Mouse (Mus musculus): ENCODE measurements around the gene Cnksr1.
"Not testable (repeated sequence)": the region's sequence is repeated elsewhere in the genome, so short reads cannot be mapped to it uniquely, and the experiment has no call there.

Cnksr1 gene

DNA sequence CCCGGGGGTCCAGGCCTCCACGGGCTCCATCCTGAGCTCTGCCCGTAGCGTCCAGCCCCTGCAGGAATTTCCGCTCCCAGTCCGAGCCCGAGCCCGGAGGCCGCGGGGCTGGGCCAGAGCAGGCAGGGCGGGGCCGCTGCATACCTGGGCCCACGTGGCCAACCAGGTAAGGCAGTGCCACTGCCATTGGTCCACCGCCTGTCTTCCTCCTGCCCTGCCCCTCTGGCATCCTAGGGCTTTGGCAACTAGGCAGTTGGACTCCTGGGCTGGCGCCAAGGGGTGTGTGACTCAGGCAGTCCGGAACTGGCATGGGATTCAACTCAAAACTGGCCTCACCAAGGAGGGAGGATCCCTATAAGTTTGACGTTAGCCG is at the start of gene Cnksr1:
Gene Cnksr1, minus strand, starts transcription at position 121 of the 373 bp plus-strand sequence.
- no peak for DNase-seq (ENCODE audit: low spot score in 2 of 2)

DNA sequence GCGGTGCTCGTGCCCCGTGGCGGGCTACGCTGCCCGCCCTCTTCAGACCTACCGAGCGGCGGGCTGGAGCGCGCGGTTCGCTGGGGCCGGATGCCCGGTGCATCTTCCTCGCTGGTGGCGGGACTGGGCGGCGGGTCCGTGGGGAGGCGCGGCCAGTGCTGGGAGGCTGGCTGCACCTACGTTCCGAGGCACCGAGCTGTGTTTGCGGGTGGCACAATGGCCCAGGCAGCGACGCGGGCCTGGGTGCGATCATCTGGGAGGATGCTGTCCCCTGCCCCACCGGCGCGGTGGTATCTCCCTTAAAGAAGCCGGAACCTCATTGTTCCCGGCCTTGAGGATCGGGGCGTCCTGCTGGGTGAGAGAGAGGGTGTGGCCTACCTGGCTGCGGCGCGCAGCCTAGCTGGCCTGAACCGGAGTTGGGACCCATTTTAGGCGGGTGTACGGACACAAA is 49.4 kb upstream of the Cnksr1 start, which contains the start of gene Pdik1l:
Gene Pdik1l, minus strand, starts transcription at position 321 of the 451 bp plus-strand sequence.
- peak; percentile 72 to 80 for DNase-seq (ENCODE audit: low spot score in 2 of 2)

DNA sequence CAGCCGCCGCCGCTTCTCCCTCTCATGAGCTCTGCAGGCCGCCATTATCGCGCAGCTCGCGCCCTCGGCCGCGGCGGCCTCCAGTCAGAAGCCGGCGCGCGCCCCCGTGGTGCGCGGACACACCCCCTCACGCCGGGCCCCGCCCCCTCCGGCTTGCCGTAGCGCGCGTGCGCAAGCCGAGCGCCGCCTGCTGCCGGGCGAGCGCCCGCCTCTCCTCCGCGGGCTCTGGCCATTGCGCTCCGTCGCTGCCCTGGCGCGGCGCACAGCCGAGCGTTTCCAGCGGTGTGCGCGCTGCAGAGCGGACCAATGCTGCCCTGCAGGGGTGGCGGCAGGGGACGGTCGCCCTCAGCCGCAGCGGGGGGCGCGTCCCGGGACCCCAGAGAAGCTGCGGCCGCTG is 49.0 kb upstream of the Cnksr1 start:
- DNase-seq (ENCODE audit: low spot score in 2 of 2) = peak; percentile 95 to 96

DNA sequence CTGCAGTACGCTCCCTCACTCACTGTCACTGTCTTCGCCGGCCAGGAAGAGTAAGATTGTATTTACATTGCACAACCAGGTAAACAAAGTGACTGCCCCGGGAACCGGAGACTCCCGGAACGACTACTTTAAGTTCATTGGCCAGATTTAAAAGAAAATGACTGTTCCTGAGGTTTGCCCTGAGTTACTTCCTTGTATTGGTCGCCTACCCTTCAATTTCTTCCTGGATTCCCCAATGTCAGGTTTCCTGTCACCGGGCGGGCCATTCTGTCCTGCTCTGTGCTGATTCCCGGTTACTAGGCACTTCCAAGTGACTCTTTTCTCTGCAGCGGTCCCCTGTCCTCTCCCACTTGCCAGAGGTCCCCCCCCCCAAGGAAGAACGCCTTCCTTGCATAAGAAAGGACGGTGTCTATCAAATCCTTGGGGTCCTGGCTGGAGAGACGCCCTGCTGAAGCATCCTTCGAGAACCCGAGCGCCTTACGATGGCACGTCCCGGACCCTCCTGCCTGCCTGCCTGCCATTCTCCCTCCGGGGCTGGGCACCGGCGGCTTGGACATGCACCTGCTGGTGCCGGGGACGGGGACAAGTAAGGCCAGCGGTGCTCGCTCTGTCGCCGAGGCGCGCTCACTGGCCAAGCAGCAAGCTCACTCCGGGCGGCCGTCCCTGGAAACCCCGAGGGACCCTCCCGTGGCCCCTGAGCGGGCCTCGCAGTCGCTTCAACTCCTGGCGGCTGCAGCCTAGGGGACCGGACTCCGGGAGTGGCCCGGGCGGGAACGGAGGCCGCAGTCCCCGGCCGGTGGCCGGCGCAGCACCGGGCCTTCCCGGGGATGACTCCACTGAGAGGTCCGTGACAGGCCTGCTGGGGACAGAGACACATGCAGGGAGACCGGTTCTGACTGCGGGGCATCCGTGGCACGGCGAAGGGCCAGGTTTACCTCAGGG is 48.3 kb upstream of the Cnksr1 start:
- DNase-seq (ENCODE audit: low spot score in 2 of 2) = no peak

DNA sequence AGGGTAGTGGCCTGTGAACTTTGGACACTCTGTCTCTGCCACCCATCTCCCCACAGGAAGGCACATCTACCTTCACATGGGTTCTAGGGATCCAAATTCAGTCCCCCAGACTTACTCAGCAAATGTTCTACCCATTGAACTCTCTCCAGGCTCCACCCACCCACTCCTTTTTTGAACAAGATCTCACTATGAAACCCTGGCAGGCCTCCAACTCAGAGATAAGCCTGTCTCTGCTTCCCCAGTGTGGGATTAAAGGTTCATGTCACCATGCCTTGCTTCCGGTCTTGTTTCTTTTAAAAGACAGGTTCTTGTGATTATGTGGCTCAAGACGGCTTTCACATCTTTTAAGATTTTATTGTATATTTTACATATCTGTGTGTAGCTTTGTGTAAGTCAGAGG is 46.7 kb upstream of the Cnksr1 start:
- no peak for DNase-seq (ENCODE audit: low spot score in 2 of 2)

DNA sequence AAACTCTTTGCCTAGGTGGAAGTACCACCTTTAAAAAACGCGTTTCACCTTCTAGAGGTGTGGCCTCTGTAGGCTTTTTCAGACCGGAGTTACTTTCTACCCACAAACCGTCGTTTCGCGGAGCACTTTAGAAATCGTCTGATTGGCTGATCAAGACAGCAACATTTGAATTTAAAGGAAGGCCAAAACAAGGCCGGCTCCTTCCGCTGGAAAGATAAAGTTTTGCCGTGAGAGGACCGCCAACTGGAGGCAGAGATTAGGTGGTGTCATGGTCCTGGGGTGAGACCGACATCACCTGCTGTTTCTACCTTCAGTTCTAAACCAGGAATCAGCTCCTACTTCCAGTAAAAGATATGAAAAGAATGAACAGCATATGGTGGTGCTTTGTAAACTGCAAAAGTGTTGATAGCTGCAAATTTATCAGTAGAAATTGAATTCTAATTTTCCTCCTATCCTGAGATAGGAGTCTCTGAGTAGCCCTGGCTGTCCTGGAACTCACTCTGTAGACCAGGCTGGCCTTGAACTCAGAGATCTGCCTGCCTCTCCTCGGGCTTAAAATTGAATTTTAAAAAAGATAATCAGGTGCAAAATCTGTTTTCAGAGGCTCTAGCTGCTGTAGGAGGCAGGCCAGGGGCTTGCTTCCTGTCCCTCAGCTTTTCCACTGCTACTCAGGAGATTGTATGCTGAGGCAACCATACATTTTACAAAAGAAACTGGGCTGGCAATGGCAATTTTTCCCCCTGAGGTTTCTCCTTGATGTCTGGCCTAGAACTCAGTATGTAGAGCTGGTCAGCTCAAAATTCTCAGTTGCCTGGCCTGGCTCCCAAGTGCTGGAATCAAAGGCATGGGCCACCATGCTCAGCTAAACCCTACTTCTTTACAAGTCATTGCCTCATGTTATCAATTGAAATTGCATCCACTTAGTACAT is 35.5 kb upstream of the Cnksr1 start:
- DNase-seq (ENCODE audit: low spot score in 2 of 2) = peak; percentile 52 to 67

DNA sequence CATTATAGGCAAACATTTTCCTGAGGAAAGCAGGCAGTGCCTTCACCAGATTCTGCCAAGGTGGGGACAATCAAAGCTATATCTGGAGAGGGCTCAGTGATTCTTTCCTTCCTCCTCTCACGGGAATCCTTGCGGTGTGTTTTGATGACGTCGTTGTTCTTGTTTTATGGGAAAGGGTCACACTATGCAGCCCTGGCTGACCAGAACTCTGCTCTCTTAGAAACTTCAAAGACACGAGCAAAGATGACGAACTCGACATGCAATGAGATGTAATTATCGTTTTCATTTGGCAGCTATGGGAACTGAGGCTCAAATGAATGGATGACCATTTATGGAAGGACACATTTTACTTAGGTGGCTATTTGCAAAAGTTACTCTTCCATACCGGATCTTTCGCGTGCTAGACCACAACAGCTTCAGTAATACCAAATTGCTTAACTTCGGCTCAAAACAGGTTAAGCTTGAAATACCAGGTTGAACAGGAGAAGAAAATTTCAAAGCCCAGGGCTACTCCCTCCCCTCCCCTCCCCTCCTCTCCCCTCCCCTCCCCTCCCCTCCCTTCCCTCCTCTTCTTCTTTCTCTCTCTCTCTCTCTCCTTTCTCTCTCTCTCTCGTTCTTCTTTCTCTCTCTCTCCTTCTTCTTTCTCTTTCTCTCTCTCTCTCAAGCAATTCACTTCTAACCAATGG is 34.7 kb upstream of the Cnksr1 start:
- DNase-seq (ENCODE audit: low spot score in 2 of 2) = no peak

DNA sequence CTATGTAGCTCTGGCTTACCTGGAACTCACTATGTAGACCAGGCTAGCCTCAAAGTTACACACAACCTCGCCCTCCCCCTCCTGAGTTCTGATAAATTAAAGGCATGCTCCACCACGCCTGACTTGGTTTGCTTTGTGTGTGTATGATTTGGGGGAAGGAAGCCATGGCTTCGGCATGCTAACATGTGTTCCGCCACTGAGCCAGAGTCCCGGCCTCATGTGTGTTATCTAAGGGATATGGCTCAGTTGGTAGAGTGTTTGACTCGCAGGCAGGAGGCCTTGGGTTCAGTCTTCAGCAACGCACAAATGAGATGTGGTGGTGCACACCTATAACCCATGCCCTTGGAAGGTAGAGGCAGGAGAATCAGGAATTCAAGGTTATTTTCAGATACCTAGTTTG is 33.8 kb upstream of the Cnksr1 start:
- no peak for DNase-seq (ENCODE audit: low spot score in 2 of 2)

DNA sequence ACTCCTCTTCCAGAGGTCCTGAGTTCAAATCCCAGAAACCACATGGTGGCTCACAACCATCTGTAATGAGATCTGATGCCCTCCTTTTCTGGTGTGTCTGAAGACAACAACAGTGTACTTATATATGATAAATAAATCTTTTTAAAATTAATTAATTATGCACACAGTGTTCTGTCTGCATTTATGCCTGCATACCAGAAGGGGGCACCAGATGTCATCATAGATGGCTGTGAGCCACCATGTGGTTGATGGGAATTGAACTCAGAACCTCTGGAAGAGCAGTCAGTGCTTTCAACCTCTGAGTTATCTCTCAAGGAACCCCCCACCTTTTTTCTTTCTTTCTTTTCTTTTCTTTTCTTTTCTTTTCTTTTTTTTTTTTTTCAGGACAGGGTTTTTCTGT is 31.4 kb upstream of the Cnksr1 start:
- DNase-seq (ENCODE audit: low spot score in 2 of 2) = not testable (repeated sequence)

DNA sequence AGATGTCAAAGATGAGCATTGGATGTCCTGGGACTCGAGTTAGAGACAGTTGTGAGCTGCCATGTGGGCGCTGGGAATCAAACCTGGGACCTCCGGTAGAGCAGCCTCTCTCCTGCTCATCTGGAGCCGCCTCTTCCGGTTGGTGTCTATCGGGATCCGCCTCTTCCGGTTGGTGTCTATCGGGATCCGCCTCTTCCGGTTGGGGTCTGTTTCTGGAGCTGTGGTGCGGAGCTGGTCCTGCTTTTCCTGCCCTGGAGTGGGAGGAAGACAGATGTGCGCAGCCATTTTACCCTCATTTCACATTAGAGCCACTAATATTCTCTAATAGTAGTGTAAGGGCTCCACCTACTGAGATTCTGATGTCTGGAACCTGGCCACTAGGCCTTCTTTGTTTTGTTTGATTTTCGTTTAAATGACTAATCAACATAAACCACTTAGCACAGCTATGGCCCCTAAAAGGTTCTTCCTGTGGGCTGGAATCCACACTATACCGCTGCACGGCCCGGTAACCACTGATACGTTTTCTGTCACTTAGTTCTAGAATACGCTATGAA is 30.0 kb upstream of the Cnksr1 start:
- no peak for DNase-seq (ENCODE audit: low spot score in 2 of 2)

DNA sequence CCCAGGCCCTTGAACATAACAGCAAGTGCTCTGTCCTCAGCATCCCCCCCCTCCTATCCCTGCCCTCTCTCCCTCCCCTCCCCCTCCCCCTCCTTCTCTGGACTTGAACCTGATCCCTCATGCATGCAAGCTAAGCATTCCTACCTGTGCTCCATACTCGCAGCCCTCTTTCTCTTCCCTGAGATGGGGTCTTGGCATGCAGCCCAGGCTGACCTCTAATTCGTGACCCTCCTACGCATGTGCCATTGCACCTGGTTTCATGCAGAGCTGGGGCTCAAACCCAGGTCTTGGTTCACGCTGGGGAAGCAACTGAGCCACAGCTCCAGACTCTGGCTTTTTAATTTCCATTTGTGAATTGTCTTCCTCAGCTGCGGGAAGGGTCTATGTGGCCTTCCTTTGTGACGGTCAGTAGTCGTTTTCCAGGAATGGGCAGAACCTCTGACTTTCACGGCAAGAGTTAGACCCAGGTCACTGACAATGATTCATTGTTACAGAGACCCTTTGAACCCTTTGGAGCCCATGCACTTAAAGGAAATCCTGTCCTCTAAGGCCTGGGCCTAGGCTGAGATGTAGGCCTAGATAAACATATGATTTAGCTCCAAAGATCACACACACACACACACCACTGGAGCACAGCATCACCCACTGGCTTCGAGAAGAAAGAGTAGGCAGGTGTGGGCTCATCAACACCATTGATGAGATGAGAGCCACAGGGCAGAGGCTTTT is 27.8 kb upstream of the Cnksr1 start:
- no peak for DNase-seq (ENCODE audit: low spot score in 2 of 2)

DNA sequence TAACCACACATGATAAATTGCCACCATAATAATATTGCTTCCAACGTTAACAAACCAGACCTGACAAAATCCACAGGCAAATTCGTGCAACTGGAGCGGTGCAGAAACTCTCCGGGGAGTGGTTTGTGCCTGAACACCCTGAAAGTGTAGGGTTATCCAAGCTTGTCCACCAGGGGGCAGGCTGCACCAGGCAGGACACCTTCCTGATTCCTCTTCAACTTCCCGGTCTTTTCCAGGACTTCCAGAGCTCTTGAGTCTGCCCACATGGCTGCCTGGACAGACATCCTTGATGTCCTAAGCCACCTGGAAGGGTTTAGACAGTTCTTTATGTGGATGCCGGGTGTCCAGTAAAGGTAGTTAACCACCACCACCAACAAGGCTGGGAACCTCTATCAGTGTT is 25.0 kb upstream of the Cnksr1 start:
- no peak for DNase-seq (ENCODE audit: low spot score in 2 of 2)

DNA sequence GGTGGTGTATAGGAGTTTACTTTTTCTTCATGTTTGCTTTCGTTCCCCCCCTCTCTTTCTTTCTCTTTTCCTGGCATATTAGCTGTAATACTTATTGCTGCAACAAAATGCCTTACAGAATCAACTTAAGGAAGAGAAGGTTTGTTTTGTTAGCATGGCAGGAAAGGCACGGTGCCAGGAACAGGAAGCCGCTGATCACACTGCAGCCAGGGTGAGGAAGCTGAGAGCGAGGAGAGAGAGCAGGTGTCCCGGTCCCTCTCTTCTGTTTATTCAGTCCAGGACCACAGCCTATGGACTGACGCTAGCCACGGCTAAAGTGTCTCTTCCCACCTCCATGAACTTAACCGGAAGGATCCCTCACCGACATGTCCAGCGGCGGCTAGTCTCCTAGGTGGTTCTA is 20.2 kb upstream of the Cnksr1 start:
- DNase-seq (ENCODE audit: low spot score in 2 of 2) = no peak

DNA sequence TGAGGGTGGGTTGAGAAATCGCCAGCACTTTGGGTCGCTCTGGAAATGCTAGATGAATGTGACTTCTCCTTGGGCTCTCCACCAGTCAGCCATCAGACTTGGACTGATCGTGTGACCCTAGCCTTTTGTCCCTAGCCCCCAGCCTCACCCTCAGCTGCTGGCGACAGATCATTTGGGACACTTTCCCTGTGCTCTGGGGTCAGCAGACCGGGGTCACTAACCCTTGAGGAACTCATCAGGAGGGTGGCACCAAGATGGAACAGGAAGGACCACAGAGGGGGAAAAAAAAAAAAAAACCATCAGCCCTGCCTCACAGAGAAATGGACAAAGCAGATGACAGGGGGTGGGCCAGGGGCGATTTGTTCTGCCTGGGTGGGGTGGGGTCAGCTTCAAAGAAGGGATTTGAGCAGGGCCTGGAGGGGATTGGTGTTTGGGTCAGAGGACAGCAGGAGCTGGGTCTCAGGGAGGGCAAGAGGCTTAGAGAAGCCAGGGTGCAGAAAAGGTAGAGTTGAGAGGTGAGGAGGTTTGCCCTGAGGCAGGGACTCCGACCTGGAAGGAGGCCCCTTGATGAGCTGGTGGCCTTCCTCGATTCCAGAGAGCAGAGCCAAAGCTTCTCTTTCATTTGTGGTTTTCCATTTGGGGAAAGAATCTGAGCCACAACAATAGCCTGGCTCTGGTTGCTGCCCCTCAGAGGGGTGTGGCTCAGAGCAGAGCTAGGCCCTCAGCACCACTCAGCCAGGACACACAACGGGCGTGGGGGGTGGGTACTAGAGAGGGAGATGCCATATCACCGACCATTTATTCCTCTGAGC is 19.2 kb upstream of the Cnksr1 start:
- no peak for DNase-seq (ENCODE audit: low spot score in 2 of 2)

DNA sequence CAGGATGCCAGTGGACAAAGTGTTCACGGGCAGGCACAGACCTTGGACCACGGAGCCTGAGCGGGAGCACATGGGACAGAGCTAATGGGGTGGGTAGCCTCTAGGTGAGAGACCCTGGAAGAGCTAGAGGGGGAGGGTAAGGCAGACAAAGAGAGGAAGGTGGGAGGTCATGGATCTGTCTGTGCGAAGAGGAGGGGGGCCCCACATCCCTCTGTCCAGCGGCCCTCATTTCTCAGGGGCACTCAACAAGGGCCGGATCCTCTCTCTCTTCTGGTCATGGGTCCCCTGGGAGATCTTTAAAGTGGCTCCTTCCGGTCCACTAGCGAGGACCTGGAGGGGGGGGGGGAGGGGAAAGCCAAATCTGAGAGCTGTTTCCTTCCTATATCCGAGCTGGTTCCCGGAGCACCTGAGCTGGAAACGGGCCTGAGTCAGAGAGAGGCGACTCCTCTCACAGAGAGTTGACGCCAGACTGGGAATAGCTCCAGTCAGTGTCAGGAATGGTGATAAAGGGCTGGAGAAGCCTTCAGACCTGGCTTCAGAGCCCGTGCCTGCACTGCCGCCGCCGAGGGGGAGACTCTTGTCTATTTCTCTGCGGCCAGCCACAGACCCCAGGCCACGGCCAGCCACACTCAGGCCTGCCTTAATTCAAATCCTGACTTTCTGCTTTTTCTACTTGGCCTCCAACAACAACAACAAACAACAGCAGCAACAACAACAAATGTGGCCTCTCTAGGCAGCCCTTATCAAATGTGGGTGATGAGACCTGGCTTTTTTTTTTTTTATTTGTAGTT is 18.4 kb upstream of the Cnksr1 start:
- no peak for DNase-seq (ENCODE audit: low spot score in 2 of 2)

DNA sequence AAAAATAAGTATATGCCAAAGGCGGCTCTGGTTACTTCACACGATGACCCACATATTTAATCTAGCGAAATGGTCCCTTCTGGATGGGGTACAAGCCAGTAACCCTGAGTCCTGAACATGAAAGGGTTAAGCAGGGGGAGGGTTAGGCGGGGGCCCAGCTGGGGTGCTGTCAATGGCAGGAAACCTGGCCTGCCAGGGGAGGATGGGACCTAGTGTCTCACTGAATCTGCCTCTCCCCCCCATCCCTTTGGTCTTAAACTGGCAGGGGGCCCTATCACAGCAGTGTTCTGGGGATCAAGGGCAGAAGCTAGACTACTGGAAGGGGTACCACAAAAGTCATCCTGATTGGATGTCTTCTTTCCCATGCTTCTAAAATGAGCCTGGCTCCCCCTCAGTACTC is 17.7 kb upstream of the Cnksr1 start:
- no peak for DNase-seq (ENCODE audit: low spot score in 2 of 2)

DNA sequence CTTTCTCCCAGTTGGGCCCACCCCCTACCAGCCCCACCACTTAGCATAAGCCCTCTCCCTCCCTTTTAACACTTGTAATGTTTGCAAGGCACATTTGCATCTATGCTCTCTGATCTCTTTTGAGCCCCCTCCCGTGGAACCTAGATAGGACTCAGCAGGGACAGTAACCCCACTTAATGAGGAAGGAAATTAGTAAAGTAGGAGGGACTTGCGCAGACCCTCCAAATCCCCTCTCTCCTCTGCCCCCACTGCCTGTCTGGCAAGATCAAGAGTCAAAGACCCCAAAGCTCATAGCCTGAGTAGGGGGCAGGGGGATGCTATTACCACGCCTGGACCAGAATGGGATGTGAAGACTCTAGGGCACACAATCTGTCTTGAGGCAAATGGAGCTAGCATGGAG is 16.6 kb upstream of the Cnksr1 start:
- no peak for DNase-seq (ENCODE audit: low spot score in 2 of 2)

DNA sequence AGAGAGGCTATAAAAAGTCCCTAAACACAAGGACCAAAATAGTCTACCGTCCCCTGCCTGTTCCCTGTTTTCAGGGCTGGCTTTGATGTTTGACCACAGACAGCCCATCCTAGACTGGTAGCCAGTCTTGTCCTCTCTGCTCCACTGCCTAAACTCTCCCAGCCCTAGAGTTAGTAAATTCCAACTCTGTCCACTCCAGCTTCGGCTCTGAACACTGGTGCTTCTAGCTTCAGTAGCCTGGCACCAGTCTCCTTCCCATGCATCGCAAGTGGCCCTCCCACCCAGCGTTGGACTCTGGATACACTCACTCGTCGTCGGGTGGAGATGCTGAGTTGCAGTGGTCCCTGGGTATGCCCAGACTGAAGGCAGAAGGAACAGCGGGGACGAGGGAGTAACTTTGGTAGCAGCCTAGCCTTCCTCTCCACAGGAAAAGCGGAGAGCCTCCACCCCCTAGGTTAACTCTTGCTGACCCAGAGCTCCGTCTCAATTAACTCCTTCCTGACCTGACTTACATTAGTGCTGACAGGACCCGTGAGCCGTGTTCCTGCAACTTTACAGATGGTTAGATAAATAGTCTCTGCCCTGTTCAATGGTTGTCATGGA is 15.6 kb upstream of the Cnksr1 start, which contains the start of gene Grrp1:
Gene Grrp1, minus strand, starts transcription at position 385 of the 603 bp plus-strand sequence.
- DNase-seq (ENCODE audit: low spot score in 2 of 2) = no peak
